Mouse (Mus musculus) T-helper 2 cell (primary cell): ENCODE measurements around the gene Tspan9.

ENCODE experiments used
- in situ Hi-C: fragments of 300-600 bp; cut with MboI, MseI; formaldehyde crosslinking; loops from one replicate; pipeline ENCODE4 v1.15.1; 2025; ENCODE audit warnings: high pct_unique_total_duplicates

Tspan9 gene

DNA sequence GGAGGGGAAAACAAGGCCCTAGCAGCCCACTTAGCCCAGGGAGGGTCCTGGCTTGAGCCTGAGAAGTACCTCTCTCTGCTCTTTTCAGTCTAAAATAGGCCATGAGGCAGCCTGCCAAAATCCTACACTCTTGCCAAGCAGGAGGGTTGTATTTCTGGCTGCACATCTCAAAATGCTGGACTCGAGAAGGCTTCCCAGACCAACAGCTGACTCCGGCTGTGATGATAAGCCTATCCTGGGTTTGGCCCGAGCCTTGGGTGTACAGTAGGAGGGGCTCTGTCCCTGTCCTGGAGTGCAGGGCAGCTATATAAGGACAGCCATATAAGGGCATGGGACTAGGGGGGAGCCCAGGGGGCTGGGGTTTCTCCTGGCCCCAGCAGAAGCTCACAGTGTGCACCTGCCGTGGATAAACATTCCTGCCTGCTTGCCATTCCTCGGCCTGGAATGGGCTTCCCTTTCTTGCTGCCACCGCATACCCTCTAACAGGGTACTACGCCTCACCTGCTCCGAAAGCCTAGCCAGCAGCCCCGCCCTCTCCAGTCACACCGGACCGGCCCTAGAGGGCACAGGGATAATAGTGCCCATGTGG, 153.7 kb downstream of the Tspan9 start:
- in situ Hi-C loops, result no loop called here

DNA sequence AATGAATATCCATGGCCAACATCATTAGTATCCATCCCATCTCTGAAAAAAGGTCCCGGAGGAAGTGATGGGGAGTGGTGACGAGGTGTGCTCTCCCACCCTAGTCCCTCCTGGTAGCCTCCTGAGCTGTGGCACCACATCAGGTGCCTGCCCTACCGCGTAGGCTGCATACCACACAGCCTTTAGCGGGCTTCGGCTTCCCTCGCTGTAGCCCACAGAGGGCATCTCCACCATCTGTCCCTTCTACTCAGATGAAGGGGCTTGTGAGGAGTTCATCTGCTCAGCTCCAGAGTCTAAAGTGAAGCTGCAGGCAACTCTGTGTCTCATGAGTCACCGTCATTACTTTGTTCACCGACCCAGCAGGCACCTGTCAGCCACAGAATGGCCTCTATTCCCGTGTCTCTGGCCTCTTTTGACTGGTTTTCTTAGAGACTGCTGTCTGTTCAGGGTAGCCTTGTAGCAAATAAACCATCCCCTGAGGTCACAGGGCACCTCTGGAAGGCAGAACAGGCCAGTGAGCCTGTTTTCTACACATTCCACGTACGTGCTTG, 154.4 kb downstream of the Tspan9 start:
- in situ Hi-C loops, result no loop called here

DNA sequence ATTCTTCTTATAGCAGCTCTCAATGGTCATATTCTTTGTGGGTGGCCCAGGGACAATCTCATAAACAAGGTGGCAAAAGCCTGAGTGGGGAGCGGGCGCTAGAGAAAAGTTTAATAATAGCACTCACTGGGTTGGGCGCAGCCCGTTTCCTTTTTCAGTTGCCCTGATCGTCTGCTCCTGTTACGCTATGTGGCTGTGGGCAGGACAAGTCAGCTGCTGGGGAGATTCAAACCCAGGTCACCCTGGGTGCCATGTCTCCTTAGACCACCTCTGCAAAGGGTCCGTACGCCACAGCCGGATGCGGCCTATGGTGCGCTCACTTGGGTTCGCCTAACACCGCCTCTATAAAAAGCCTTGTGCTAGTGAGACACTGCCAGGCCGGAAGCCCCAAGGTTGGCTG, 156.0 kb downstream of the Tspan9 start:
- in situ Hi-C loops, result no loop called here

GRCm38 (mm10) chr6:127986357-127986756, 157.0 kb downstream of the Tspan9 start:
- in situ Hi-C loops, result no loop called here

DNA sequence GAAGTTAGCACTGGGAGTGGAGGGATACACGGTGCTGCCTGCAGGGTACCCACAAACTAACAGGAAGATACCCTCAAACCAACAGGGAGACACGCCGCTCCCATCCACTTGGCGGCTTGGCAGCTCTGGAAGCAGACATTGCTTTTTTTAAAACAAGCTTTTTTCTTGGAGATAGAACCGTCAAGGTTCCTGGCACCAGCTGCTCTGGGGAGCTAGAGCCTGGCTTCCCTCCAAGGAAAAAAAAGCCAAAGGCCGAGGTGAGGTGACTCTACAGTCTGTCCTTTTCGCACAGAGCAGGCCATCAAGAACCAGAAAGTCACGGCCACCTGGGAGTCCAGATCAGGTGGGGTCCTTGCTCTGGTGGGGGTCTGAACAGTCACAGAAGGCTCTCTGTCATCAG, 162.2 kb downstream of the Tspan9 start:
- in situ Hi-C loops, result no loop called here

GRCm38 (mm10) chr6:127980381-127981045, 162.9 kb downstream of the Tspan9 start:
- in situ Hi-C loops, result no loop called here

DNA sequence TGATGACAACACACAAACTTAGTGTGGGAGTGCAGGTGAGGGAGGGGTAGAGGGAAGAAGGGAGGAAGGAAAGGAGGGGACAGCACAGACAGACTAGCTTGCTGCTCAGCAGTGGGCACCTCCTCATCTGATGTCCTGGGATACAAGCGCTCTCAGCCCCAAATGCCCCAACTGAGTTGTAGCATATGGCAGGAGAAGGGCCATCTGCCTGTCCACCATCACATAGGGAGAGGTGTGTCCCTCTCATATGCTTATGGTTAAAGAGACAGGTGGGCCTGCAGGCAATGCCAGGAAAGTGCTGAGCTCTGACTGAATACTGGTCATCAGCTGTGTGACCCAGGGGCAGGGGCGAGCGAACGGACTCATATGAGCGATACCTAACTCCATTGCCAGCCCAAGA, 163.6 kb downstream of the Tspan9 start:
- in situ Hi-C loops, result no loop called here

DNA sequence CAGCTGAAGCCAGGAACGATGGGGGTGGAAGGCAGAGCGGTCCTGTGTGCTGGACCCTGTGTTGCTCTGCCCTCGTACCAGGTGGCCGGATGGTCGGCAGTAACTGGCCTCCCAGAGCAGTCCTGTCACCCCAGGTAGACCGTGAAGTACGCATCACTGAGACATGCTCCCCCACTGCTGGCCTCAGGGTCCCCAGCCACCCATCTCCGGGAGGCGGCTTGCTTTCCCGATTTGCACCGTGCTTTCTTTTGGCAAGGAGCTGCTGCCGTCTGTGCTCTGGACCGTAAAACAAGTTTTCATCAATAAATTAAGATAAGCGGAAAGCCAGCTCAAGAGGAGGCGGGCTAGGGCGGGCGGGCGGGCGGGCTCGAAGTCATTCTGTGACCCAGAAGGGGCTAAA, 164.5 kb downstream of the Tspan9 start:
- in situ Hi-C loops, result no loop called here

GRCm38 (mm10) chr6:127976695-127977094, 166.7 kb downstream of the Tspan9 start:
- in situ Hi-C loops, result no loop called here

DNA sequence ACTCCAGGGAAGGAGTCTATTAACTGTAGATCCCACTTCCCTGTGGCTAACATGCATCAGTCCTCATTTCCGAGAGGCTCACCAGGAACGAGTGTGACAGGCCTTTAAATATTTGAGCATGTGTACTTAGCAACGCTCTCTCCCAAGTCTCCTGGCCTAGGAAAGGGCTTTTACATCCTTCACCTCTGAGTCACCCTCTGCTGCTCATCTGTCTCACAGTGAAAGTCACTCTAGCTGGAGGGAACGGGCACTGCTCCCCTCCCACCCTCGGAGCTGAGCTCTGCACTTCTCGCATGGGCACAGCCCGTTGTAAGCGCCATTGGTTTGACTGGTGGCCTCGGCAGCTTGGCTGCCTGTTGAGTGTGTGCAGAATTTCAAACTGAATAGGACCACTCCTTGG, 169.4 kb downstream of the Tspan9 start:
- in situ Hi-C loops, result no loop called here

DNA sequence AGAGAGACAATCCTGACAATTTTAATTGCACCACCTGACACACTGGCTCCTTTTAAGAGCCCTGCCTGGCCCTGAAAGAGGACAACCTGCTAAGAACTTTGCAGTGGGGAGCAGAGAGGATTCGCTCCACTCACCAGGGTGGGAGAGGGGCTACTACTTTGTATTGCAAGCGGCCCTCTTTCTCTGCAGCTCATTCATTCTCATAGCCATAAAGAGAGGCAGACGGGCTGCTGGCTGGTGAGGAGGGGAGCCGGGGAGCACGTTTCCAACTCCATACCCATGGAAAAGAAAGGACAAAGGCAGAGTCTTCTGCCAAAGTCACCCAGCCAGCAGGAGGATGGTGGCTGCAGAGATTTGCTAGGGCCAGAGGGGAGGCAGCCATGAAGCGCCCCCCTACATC, 169.8 kb downstream of the Tspan9 start:
- in situ Hi-C loops, result no loop called here

DNA sequence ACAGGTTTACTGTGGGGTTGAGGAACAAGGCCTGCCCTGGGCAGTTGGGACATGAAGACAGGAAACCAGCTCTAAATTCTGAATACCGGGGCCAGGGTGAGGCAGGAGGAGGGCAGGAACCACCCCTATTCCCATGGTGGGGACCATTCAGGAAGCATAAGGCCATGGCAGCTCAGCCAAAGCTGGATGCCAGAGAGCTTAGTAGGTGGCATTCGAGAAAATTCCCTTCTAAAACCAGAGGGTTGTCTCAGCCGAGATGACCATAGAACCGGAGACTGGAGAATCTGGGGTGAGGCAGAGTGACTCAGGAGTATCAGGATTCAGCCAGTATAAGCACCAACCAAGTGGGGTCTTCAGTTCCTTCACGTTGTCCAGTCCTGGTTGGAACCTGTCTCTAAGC, 171.5 kb downstream of the Tspan9 start:
- in situ Hi-C loops, result no loop called here

- in situ Hi-C loops, result no loop called here
These were observed 172.5 kb downstream of the Tspan9 start for GRCm38 (mm10) chr6:127970848-127971247.

DNA sequence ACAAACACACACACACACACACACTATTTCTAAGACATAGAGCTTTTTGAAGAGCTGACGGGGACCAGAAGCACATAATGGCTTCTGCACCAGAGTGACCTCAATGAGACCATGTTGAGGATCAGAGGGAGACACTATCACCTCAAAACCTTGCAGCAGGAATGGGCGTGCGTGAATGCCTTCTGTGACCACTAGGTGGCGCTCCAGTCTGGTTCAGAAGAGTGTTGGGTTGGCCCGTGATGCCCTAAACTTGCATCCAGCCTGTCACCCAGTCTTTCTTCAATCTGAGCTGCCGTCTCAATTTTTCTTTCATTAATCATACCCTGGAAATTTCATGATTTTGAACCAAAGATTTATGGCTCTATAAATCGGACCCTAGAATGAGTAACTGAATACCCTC, 173.3 kb downstream of the Tspan9 start:
- in situ Hi-C loops, result no loop called here

- in situ Hi-C loops, result loop anchor here (5.0 kb wide), 1 partner anchor 123 kb away; no protein-coding TSS in a partner anchor
These were observed 173.7 kb downstream of the Tspan9 start for GRCm38 (mm10) chr6:127969709-127970108.

- in situ Hi-C loops, result loop anchor here (5.0 kb wide), 1 partner anchor 127 kb away; no protein-coding TSS in a partner anchor
These were observed 177.9 kb downstream of the Tspan9 start for GRCm38 (mm10) chr6:127965497-127965896.

DNA sequence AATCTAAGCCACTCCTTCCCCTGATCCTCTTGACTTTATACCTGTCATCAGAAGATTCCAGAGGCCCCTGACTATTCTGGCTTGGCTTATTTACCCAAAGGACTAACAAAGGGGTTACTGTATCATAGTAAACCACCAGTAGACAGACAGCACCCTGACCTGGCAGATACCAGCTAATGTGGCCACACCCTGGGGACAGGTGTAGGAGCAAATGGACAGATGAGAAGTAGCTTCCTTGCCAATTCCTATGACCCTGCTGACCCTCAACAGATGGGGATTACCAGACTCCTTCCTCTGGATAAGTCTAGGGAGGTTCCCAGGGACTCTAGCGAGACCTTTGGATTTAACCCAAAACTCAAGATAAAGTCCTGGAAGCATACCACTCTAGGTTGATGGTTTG, 183.2 kb downstream of the Tspan9 start:
- in situ Hi-C loops, result no loop called here

DNA sequence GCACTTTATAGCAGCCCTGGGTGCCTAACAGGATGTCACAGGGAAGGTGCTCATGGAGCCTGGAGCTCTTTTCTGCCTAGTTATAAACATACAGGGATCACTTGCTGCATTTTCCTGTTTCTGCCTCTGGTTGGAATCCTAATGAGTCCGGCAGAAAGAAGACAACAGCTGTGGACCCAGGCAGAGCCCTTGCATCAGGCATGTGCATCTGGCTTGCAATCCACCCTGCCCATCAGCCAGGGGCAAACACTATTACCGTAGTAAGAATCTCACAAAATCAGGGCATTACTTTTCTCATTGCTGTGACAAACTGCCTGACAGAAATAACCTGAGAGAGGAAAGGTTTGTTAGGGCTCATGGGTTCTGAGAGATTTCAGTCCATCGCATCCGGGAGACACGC, 187.2 kb downstream of the Tspan9 start:
- in situ Hi-C loops, result loop anchor here (5.0 kb wide), 1 partner anchor 54 kb away; no protein-coding TSS in a partner anchor

- in situ Hi-C loops, result no loop called here
These were observed 190.3 kb downstream of the Tspan9 start for GRCm38 (mm10) chr6:127953071-127953470.

DNA sequence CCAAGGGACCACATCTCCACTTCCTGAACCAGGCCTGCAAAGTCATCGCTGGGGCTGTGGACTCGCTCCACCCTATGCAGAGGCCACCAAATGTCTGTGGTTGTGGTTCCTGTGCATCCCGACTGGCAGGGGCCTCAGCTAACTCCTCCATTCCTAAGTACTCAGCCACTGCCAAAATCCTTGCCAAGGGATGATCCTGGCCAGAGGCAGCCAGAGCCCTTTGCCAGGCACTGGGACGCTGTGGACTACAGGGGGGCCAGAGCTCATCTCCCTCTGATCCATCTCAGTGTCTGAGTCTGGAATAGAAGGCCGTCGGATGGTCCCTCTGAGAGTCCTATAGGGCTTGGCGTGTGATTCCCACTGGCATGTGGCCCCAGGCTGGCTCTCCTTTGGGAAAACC, 193.5 kb downstream of the Tspan9 start:
- in situ Hi-C loops, result no loop called here

- in situ Hi-C loops, result no loop called here
These were observed 194.7 kb downstream of the Tspan9 start for GRCm38 (mm10) chr6:127948656-127949055.

DNA sequence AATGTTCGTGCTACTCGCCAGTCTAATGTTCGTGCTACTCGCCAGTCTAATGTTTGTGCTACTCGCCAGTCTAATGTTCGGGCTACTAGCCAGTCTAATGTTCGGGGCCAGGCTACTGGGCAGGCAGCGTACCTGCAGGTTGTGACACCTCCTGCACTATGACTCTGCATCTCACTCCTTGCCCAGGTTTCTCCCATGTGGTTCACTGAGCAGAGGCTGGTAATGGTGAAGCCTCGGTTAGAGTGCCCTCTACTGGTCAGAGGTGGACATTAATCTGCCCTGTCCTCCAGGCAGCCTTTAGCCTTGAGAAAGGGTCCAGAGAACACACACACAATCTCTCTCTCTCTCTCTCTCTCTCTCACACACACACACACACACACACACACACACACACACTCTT, 197.7 kb downstream of the Tspan9 start:
- in situ Hi-C loops, result no loop called here

DNA sequence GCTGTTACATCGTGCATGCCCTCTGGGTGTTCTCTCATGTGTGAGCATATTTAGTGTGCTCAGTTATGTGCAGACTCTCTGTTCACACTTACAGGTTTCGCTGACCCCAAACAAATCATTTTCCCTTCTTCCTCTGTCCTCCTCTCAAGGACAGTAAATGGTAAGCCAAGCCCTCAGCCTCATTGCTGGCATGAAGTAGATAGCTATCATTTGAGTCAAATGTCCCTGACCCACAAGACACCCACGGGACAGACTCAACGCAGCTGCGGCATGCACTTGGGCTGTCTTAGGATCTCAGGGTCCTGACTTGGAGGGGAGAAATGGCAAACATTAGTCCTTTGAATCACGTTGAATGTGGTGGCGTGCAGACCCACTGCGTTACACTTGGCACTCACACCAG, 201.0 kb downstream of the Tspan9 start:
- in situ Hi-C loops, result no loop called here
